Mouse (Mus musculus): ENCODE measurements around the gene Pip5k1a.
A peak's percentile ranks its signal among the peaks of the same experiment; 100 is the strongest.
"Not testable (repeated sequence)": the region's sequence is repeated elsewhere in the genome, so short reads cannot be mapped to it uniquely, and the experiment has no call there.

The Pip5k1a gene

DNA sequence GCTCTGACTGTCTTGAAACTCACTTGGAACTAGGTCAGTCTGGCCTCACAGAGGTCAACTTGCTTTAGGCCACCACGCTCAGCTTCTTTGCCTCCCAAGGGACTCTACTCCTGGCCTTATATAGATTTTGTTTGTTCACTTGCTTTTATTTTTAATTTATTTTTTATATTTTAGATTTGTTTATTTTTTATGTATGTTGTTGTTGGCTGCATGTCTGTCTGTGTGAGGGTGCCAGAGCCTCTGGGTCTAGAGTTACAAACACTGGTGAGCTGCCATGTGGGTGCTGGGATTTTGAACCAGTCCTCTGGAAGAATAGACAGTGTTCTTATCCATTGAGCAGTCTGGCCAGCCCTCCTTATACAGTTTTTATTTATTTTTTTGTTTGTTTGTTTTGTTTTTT is 6.0 kb upstream of the Pip5k1a start:
- no peak for DNase-seq (ENCODE audit: low read depth)

DNA sequence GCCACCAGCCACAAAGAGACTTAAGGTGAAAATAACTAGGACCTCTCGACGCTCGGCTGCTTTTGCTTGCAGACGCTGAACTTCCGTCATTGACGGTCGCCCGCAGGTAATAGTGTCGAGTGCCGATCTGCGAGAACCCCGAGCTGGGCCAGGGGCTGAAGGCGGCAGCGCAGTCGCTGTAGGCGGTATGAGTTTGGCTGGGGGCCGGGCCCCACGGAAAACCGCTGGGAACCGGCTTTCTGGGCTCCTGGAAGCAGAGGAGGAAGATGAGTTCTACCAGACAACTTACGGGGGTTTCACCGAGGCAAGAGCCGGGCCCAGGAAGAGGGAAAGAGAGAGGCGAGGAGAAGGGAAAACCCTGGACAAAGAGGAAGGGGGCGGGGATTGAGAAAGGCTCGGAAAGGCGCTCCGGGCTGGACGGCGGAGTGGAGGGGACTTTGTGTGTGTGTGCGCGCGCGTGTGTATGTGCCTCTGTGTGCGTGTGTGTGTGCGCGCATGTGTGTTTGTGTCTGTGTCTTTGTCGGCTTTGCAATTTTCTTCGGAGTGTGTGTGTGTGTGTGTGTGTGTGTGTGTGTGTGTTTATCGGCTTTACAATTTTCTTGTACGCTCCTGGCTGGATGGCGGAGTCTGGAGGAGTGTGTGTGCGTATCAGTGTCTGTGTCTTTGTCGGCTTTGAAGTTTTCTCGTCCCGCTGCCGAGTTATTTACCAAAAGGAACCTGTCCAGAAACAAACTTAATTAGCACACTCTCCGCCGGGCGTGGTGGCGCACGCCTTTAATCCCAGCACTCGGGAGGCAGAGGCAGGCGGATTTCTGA is 4.4 kb upstream of the Pip5k1a start, which contains the start of gene Vps72:
Vps72 (plus strand) TSS at position 112 of the 816 bp plus-strand sequence.
- DNase-seq (ENCODE audit: low read depth): peak; percentile 92

DNA sequence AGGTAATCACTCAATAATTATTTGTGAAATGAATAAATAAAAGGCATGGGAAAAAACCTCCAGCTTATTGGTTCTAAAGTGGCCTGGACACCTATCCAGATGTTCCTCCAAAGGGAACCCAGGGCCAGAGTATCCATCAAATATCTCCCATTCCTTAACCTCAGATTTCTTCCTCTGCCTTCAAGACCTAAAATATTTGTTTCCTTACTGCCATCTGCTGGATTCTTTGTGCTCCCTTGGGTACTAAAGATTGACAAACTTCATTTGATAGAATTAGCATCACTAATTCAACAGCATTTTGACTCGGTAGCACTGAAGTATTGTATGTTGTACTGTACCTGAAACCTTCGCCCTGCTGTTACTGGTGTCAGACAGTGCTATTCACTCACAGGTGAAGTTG is 1.2 kb upstream of the Pip5k1a start:
- peak; percentile 53 for DNase-seq (ENCODE audit: low read depth)

DNA sequence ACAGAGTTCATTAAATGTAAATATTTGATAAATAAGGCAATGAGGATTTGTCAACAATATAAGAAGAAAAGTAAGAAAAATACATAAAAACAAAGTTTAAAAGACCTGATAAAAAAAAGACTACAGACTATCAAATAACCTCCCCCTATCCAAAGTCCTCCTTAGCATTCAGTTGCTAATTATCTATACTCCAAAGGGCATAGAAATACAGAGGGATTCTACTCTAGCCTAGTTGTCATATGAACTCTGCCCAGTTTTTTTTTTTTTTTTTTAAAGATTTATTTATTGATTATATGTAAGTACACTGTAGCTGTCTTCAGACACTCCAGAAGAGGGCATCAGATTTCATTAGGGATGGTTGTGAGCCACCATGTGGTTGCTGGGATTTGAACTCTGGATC is 578 bp upstream of the Pip5k1a start:
- not testable (repeated sequence) for DNase-seq (ENCODE audit: low read depth)

DNA sequence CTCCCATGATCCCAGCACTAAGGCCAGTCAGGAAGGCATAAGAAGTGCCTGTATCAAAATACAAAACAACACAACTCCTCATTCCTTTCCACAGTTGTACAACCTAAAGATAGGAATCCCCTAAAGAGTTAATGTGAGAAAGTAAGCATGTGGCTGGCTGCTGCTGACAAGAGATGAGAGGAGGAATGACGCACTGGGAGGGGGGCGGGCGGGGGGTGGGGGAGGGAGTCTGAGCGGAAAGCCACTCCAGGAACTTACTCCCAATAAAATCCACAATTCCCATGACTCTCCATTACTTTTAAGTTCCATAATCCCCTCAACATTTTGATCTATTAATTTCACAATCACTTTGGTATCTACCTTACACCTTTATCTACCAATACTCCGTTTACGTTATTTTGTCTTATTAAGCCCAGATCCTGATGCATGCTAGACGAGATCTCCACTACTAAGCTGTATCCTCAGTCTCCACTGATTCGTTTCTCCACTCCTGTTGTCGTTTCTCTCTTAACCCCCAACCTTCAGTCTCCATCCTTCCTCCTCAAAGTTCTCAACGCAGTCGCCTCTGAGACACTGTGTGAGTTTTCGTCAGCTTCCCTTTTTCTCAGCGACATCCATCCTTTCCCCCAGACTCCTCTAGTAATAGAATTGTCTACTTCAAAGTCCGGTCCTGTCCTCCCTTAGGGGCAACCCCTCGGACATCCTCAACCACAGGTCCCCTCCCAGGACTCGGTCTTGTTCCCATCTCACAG is 968 bp downstream of the Pip5k1a start:
- peak; percentile 43 for DNase-seq (ENCODE audit: low read depth)

DNA sequence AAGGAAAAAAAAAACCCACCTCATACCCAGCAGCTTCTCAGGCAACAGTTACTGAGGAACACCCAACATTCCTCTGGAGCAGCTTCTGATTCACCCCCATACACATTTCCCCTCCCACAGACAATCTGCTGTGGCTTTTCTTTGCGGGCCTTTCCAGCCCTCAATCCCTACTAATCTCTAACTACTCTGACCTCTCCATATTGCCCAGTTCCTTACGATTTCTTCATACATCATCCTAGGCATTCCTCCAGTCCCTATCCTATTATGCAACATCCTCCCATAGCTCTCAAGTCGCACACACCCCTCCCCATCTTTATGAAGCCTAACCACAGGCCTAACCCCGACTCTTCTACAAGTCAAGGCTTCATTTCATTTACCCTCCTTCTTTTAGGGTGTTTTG is 1.6 kb downstream of the Pip5k1a start:
- DNase-seq (ENCODE audit: low read depth): no peak

DNA sequence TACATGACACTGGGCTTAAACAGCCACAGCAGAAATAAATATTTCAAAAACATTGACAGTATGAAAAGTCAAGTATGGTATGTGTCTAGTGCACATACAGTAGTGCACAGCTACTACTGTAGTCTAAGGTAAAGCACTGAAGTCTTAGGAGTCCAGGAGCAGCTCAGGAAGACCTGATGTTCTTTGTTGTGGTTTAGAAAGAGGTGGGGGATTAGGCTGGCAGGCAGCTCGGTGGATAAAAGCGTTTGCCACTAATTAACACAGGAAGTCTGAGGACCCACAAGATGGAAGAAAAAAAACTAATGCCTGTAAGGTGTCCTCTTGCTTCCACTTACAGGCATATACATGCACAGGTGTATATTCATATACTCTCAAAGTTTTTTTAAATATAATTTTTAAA is 5.9 kb downstream of the Pip5k1a start:
- DNase-seq (ENCODE audit: low read depth): no peak

DNA sequence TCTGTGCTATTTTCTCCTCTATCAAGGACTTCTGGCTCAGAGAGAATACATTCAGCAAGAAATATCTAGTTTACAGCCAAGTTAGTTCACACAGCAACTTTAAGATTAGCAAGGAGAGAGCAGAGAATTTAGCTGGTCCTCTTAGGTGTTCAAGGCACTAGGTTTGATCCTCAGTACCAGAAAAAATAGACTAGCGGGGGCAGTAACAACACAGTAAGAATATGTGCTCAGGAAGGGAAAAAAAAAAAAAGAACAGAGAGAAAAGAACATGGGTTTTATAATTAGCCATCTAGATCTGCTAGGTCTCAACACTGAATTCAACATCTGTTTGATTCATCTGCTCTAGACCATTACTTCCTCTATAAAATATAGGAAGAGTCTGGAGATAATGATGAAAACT is 18.7 kb downstream of the Pip5k1a start:
- DNase-seq (ENCODE audit: low read depth): no peak

DNA sequence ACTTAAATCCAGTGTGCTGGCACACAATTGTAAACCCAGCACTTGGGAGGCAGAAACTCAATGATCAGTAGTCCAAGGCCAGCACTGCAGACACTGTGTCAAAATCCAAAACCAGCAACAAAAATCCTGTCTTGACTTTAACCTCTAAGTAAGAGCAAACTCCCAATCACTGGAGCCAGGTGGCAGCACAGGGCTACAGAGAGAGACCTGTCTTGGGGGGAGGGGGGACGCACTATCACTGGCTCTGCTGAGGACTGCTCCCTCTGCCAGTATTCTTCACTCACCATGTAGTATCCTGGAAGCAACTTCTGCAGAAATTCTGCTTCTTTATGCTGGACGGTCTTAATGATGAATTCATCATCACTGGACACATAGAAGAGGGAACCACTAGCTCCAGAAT is 35.1 kb downstream of the Pip5k1a start:
- DNase-seq (ENCODE audit: low read depth): no peak

DNA sequence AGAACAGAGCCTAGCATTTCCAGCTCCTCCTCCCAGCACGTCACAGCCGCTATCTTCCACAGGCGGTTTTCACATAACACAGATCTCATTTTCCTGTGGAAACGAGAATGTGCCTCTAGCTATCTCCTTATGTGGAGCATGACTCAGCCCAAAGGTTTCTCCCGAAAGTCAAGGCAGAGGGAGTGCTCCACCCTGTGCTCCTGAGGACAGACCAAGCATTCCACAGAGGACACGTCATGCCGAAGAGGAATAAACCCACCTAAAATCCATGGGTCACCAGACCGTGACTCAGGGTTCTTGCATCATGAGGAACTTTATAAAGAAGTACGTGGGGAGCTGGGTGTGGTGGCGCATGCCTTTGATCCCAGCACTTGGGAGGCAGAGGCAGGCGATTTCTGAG is 40.2 kb downstream of the Pip5k1a start:
- no peak for DNase-seq (ENCODE audit: low read depth)

DNA sequence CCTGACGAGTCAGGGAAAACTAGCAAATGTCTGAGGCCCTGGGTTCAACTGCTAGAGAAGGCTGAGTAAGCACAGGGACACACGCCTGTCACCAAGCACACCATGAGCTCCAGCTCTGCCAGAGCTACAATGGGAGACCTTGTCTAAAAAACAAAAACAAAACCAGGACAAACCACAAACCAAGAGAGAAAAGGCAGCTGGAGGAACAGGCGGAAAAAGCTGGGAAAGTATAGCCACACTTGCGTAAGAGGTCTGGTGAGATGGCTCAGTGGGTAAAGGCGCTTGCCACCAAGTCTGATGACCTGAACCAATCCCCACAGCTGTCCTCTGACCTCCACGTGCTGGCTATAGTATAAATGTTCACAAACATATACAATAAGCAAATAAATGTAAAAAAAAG is 40.6 kb downstream of the Pip5k1a start:
- DNase-seq (ENCODE audit: low read depth): no peak

DNA sequence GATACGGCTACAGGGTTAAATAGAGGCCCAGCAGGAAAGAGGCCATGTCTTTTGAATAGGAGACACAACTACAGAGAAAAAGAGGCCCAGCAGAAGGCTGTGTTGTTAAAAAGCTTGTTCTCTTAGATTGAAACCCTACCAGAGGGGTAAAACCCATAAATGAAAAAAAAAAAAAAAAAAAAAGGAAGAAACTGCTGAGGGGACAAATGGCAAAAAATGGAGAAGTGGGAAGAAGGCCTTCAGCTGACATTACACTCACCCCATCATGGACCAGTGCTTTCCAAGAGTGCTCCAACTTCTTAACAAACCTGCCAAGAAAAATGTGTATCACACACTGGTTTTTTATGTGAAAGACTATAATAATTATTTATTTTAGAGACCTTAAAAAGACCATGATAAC is 41.2 kb downstream of the Pip5k1a start:
- DNase-seq (ENCODE audit: low read depth): no peak

DNA sequence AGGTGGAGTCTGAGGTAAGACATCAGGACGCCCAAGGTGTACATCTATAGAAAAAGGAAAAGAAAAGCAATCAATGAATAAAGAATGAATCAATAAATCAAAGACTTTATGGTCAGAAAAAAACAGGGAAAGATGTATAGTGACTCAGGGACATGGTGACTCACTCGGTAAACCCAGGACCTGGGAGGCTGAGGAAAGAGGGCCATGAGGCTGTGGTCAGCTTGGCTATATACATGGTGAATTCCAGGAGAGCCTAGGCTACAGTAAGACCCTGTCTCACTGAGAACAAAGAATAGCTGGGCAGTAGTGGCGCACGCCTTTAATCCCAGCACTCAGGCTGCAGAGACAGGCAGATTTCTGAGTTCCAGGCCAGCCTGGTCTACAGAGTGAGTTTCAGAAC is 43.0 kb downstream of the Pip5k1a start:
- no peak for DNase-seq (ENCODE audit: low read depth)

DNA sequence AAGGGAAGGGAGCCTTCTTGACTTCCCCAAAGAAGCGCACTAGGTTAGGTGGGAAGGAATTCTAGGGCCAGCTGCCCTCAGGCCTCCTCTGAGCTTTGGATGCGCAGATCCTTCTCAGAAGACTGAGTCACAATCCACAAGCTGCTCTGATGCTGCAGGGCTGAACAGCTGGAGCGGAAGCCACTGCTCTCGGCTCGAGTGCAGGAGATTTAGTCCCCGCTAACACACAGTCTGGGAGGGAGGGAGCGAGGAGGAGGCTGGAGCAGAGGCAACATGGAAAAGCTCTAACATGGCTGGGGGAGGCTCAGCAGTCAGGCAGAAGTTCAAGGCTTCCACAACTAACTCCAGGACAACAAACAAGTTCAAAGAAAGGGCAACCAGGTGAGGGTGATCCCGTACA is 48.7 kb downstream of the Pip5k1a start:
- DNase-seq (ENCODE audit: low read depth): no peak

DNA sequence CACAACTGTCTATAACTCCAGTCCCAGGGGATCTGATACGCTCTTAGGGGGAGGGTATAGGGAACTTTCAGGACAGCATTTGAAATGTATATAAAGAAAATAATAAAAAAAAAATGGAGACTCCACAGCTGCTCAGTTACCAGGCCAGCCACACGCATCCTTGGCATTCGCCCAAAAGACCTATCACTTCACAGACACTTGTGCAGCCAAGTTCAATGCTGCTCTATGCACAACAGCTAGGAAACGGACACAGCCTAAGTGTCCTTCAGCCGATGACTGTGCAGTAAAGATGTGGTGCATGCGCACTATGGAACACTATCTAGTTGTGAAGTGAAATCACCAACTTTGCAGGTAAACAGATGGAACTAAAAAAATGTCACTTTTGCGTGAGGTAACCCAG is 50.5 kb downstream of the Pip5k1a start:
- no peak for DNase-seq (ENCODE audit: low read depth)

DNA sequence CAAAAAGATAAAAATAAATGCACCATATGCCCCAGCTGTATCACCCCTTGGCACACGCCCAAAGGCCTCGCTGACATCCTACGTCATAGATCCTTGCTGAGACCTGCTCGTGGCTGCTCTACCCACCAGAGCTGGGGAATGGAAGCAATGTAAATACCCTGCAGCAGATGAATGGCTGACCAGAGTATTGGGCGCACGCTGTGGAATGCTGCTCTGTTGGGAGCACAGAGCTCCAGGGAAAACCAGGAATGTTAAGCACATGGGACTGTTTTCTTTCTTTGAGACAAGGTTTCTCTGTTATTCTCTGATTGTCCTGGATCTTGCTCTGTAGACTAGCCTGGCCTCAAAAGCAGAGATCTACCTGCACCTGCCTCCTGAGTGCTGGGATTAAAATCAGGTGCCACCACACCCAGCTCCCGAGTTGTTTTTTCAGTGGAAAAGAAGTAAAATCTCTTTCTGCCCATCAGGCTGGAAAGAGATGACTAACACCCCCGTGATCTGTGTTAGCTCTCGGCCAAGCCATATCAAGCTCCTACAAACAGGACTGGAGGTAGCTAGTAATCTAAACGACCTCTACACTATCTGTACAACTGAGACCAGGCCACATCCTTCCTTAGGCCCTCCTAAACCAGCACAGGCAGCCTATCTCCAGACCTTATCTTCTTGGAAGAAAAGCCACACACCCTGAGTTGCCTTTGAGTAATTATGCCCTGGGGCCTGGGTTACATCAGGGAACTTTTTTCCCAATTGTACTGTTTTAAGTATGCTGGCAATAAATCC is 52.1 kb downstream of the Pip5k1a start:
- DNase-seq (ENCODE audit: low read depth): no peak

DNA sequence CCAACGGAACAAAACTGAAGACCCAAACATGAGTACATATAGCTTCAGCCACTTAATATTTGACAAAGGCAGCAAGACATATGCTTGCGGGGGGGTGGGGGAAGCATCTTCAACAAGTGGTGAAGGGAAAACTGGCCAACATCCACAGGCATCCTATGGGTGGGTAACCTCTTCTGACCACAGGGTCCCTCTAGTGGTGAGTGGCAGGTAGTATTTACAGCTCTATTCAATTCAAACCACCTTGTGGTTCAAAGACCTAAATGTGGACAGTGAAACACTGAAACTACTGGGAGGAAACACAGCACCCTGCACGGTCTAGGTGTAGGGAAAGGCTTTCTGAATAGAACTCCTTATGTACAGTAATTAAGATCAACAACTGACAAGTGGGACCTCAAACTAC is 53.0 kb downstream of the Pip5k1a start:
- DNase-seq (ENCODE audit: low read depth): peak; percentile 81

DNA sequence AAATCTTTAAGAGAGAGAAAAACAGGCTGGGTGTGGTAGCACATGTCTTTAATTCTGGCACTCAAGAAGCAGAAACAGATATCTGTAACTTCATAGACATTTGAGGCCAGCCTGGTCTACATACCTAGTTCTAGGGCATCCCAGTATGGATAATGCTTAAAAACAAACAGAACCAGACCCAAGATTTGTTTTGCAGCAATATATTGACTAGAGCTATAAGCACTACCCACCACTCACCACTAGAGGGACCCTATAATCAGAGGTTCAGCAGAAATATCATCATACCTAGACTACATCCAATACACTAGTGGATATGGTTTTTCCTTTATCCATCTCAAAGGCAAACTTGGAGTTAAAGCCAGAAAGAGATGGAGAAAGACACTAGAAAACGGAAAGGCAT is 53.8 kb downstream of the Pip5k1a start:
- DNase-seq (ENCODE audit: low read depth): peak; percentile 86

DNA sequence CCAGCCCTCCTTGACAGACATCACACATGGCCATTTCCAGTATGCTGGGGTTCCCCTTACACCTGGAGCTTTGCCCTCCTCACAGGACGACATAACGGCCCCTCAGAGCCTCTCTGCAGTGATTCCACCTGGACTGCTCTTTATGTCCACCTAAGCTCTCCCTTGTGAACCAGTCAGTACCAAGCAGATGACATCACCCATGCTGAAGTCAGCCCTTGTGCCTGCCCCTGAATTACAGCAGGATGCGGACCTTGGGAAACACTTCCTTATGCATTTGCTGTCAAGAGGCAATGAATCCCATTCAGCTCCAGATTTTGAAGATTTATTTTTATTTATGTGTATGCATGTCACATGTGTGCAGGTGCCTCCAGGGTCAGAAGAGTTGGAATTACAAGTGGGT is 58.8 kb downstream of the Pip5k1a start:
- no peak for DNase-seq (ENCODE audit: low read depth)

DNA sequence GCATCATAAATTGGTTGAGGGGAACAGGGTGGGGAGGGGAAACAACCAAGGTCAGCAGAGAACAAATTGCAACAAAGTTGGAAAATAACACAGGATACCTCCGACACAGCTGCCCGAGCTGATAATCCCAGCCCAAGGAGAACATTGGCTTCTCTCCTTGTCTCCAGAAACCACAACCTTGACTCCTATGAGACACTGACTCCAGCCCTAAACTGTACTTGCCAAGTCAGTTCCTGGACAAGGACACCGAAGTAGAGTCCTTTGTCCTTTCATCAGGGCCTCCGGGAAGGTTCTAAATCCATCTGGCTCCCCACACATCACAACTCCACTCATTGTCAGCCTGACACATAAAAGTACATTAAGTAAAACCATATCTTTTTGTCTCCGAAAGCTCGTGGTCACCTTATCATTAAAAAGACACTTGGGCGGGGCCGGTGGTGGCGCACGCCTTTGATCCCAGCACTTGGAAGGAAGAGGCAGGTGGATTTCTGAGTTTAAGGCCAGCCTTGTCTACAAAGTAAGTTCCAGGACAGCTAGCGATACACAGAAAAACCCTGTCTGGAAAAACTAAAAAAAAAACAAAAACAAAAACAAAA is 60.2 kb downstream of the Pip5k1a start:
- no peak for DNase-seq (ENCODE audit: low read depth)

DNA sequence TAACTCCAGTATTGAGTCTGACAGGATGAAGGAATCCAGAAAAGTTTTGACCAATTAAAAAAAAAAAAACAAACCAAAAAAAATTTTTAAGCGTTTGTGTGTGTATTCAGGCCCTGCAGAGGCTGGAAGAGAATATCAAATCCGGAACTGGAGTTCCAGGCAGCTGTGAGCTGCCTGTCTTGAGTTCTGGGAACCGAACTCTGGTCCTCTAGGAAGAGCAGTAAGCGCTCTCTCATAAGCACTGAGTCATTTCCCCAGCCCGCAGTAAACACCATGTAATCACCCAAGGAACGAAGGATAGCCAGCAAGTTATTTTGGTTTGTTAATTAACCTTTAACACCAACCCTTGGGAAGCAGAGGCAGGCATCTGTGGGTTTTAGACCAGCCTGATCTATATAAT is 63.5 kb downstream of the Pip5k1a start:
- DNase-seq (ENCODE audit: low read depth): no peak

DNA sequence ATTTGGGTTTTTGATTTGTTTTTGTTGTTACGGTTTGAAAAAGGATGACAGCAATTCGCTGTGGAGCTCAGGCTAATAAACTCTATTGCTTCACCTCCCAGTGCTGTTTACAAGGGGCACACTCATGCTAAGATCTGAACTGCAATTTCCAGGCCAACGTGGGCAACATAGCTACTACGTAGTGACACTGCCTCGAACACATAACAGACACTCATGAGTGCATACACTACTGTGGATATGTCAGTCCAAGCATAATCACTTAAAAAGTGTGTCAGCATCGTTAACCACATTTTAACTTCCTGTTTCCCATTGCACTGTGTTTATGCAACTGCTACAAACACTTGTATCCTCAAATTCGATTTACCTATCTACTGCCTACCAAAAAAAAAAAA is 63.9 kb downstream of the Pip5k1a start:
- DNase-seq (ENCODE audit: low read depth): peak; percentile 78

All from induced T-regulatory cell, adult 2 months (primary cell).